Mouse (Mus musculus): Measurements from ENCODE around the gene Gm10198. TPM values are rescaled to one million over a fixed set of nuclear protein-coding genes. Genes with fewer than 3 reads are reported as not detected.

The Gm10198 gene
- total RNA-seq, 2 experiments from 2014 or later = not detected

Other genes with a start within 250 kb of the Gm10198 start
- 10 to 100 TPM; 38.2 to 43.3 TPM for gene Gpbp1, start 102.7 kb upstream of the Gm10198 start, total RNA-seq (2021)
- not detected for gene Gm49496, start 42.8 kb upstream of the Gm10198 start, total RNA-seq (2021)
- gene Mier3, start 88.2 kb downstream of the Gm10198 start, total RNA-seq (2021) = 1 to 10 TPM; 8.9 to 9.9 TPM
- 1 to 10 TPM; 8.0 to 9.3 TPM for gene Map3k1, start 216.2 kb downstream of the Gm10198 start, total RNA-seq (2021)

Data from gastrocnemius, postnatal 25 days (tissue).